Mouse (Mus musculus): Measurements from ENCODE around the gene Heatr3. TPM values are rescaled to one million over a fixed set of nuclear protein-coding genes. Genes with fewer than 3 reads are reported as not detected.

Gene Heatr3
- polyA plus RNA-seq (2012; ENCODE audit: insufficient read depth, insufficient read length, low replicate concordance, missing spikeins) = not detected in 2 replicates

- under 1% methylated on average over 79 of the region's 79 CpGs for WGBS
- H3K4me1 ChIP-seq (ENCODE audit: control insufficient read depth, insufficient read depth, low read length) = peaks cover 5% of the 10 kb centered on the region
- H3K27ac ChIP-seq (ENCODE audit: insufficient read depth, low read depth, low read length) = peak within 1 kb of the TSS; percentile 85
- peak within 1 kb of the TSS; percentile 67 for H3K4me3 ChIP-seq (ENCODE audit: insufficient read depth, low read depth, low read length)
- peak; percentile 7; the same call in 1 of the 2 replicates for TF ChIP-seq CTCF (IDR thresholded peaks at IDR 0.05; ENCODE audit: insufficient read depth, low read depth, low read length)
- TF ChIP-seq POLR2A (IDR thresholded peaks at IDR 0.05; ENCODE audit: insufficient read depth, low read depth, low read length) = peak; percentile 87
These were observed at the start of gene Heatr3 for GRCm38 (mm10) chr8:88137748-88138484. Heatr3 (plus strand) TSS chr8:88137855.

- TF ChIP-seq CTCF (IDR thresholded peaks at IDR 0.05; ENCODE audit: insufficient read depth, low read depth, low read length) (no peak), POLR2A (IDR thresholded peaks at IDR 0.05; ENCODE audit: insufficient read depth, low read depth, low read length) (no peak)
- Histone ChIP-seq H3K4me3 (ENCODE audit: insufficient read depth, low read depth, low read length) (no peak overlapping the region), H3K4me1 (ENCODE audit: control insufficient read depth, insufficient read depth, low read length) (no peaks in the 10 kb centered on the region), H3K27ac (ENCODE audit: insufficient read depth, low read depth, low read length) (no peak overlapping the region)
These were observed 49.6 kb upstream of the Heatr3 start for GRCm38 (mm10) chr8:88088006-88088405.

- WGBS = 56% methylated on average over 2 of the region's 2 CpGs
These were observed 46.0 kb upstream of the Heatr3 start for GRCm38 (mm10) chr8:88091661-88092060.

GRCm38 (mm10) chr8:88093367-88093766, 44.3 kb upstream of the Heatr3 start:
- no peak overlapping the region for H3K4me3 ChIP-seq (ENCODE audit: insufficient read depth, low read depth, low read length)
- WGBS = 90% methylated on average over 4 of the region's 4 CpGs
- no peak for TF ChIP-seq CTCF (IDR thresholded peaks at IDR 0.05; ENCODE audit: insufficient read depth, low read depth, low read length)

More at GRCm38 (mm10) chr8:88091661-88092060, 46.0 kb upstream of the Heatr3 start:
- no peak overlapping the region for H3K27ac ChIP-seq (ENCODE audit: insufficient read depth, low read depth, low read length)
- no peak overlapping the region for H3K4me3 ChIP-seq (ENCODE audit: insufficient read depth, low read depth, low read length)
- no peaks in the 10 kb centered on the region for H3K4me1 ChIP-seq (ENCODE audit: control insufficient read depth, insufficient read depth, low read length)
- TF ChIP-seq POLR2A (IDR thresholded peaks at IDR 0.05; ENCODE audit: insufficient read depth, low read depth, low read length) (no peak), CTCF (IDR thresholded peaks at IDR 0.05; ENCODE audit: insufficient read depth, low read depth, low read length) (no peak)

GRCm38 (mm10) chr8:88098856-88099255, 38.8 kb upstream of the Heatr3 start:
- 86% methylated on average over 4 of the region's 4 CpGs for WGBS
- Histone ChIP-seq H3K27ac (ENCODE audit: insufficient read depth, low read depth, low read length) (no peak overlapping the region), H3K4me3 (ENCODE audit: insufficient read depth, low read depth, low read length) (no peak overlapping the region), H3K4me1 (ENCODE audit: control insufficient read depth, insufficient read depth, low read length) (no peaks in the 10 kb centered on the region)
- TF ChIP-seq POLR2A (IDR thresholded peaks at IDR 0.05; ENCODE audit: insufficient read depth, low read depth, low read length) = no peak
- no peak for TF ChIP-seq CTCF (IDR thresholded peaks at IDR 0.05; ENCODE audit: insufficient read depth, low read depth, low read length)

More at GRCm38 (mm10) chr8:88093367-88093766, 44.3 kb upstream of the Heatr3 start:
- Histone ChIP-seq H3K27ac (ENCODE audit: insufficient read depth, low read depth, low read length) (no peak overlapping the region), H3K4me1 (ENCODE audit: control insufficient read depth, insufficient read depth, low read length) (no peaks in the 10 kb centered on the region)

- Histone ChIP-seq H3K4me1 (ENCODE audit: control insufficient read depth, insufficient read depth, low read length) (no peaks in the 10 kb centered on the region), H3K4me3 (ENCODE audit: insufficient read depth, low read depth, low read length) (no peak overlapping the region), H3K27ac (ENCODE audit: insufficient read depth, low read depth, low read length) (no peak overlapping the region)
- TF ChIP-seq CTCF (IDR thresholded peaks at IDR 0.05; ENCODE audit: insufficient read depth, low read depth, low read length) (no peak), POLR2A (IDR thresholded peaks at IDR 0.05; ENCODE audit: insufficient read depth, low read depth, low read length) (no peak)
- whole genome bisulfite sequencing = 5% methylated on average over 1 of the region's 1 CpGs
These were observed 38.1 kb upstream of the Heatr3 start for GRCm38 (mm10) chr8:88099526-88099925.

- H3K27ac ChIP-seq (ENCODE audit: insufficient read depth, low read depth, low read length) = no peak overlapping the region
- no peaks in the 10 kb centered on the region for H3K4me1 ChIP-seq (ENCODE audit: control insufficient read depth, insufficient read depth, low read length)
- WGBS = 91% methylated on average over 4 of the region's 4 CpGs
- H3K4me3 ChIP-seq (ENCODE audit: insufficient read depth, low read depth, low read length) = no peak overlapping the region
- no peak for TF ChIP-seq POLR2A (IDR thresholded peaks at IDR 0.05; ENCODE audit: insufficient read depth, low read depth, low read length)
- no peak for TF ChIP-seq CTCF (IDR thresholded peaks at IDR 0.05; ENCODE audit: insufficient read depth, low read depth, low read length)
These were observed 28.4 kb upstream of the Heatr3 start for GRCm38 (mm10) chr8:88109241-88109640.

GRCm38 (mm10) chr8:88118456-88119036, 19.1 kb upstream of the Heatr3 start, which contains the start of gene Cnep1r1:
Cnep1r1 (plus strand) TSS chr8:88118769.
- TF ChIP-seq POLR2A (IDR thresholded peaks at IDR 0.05; ENCODE audit: insufficient read depth, low read depth, low read length) (peak; percentile 79), CTCF (IDR thresholded peaks at IDR 0.05; ENCODE audit: insufficient read depth, low read depth, low read length) (0 out of 2 replicates have a peak, but pooled peaks have one; percentile 28)
- under 1% methylated on average over 49 of the region's 49 CpGs for WGBS
- peak within 1 kb of the TSS; percentile 87 for H3K4me3 ChIP-seq (ENCODE audit: insufficient read depth, low read depth, low read length)

GRCm38 (mm10) chr8:88119076-88119475, 18.6 kb upstream of the Heatr3 start:
- no peak for TF ChIP-seq CTCF (IDR thresholded peaks at IDR 0.05; ENCODE audit: insufficient read depth, low read depth, low read length)
- no peak for TF ChIP-seq POLR2A (IDR thresholded peaks at IDR 0.05; ENCODE audit: insufficient read depth, low read depth, low read length)
- under 1% methylated on average over 11 of the region's 11 CpGs for WGBS
- peak overlapping the region; percentile 87 for H3K4me3 ChIP-seq (ENCODE audit: insufficient read depth, low read depth, low read length)
- H3K27ac ChIP-seq (ENCODE audit: insufficient read depth, low read depth, low read length) = no peak overlapping the region
- H3K4me1 ChIP-seq (ENCODE audit: control insufficient read depth, insufficient read depth, low read length) = no peaks in the 10 kb centered on the region

More at GRCm38 (mm10) chr8:88118456-88119036, 19.1 kb upstream of the Heatr3 start, which contains the start of gene Cnep1r1:
- Histone ChIP-seq H3K4me1 (ENCODE audit: control insufficient read depth, insufficient read depth, low read length) (no peaks in the 10 kb centered on the region), H3K27ac (ENCODE audit: insufficient read depth, low read depth, low read length) (peak within 1 kb of the TSS; percentile 43)

All from olfactory bulb, adult 2 months (tissue).